Mouse (Mus musculus) spleen, postnatal 4 days (tissue): Measurements from ENCODE around the gene Btbd35f20.
"Not testable (repeated sequence)": the region's sequence is repeated elsewhere in the genome, so short reads cannot be mapped to it uniquely, and the experiment has no call there.

Experiments used
- DNase-seq, 2 experiments: peaks; one replicate each; pipeline ENCODE4 v3.0.0; 2022; ENCODE audit warnings: low spot score in 2 of 2

Gene Btbd35f20

GRCm38 (mm10) chrX:4291145-4291544, at the start of gene Btbd35f20:
Gene Btbd35f20, minus strand, starts transcription at chrX:4291245.
- not testable (repeated sequence) for DNase-seq
